Mouse (Mus musculus) small intestine, adult 2 months (tissue): ENCODE data around the gene Bcl2l12.

Experiments used
- CTCF ChIP-seq: fragments of 200-500 bp; IDR thresholded peaks from 2 replicates; pipeline ENCODE4 v1.5.1; 2012; ENCODE audit warnings: low read depth, mild to moderate bottlenecking, control low read depth, inconsistent platforms, low read length, moderate library complexity, mixed read lengths; ENCODE audit not compliant: insufficient replicate concordance, insufficient read length; ENCODE audit errors: extremely low read depth
- POLR2A ChIP-seq: fragments of 200-500 bp; IDR thresholded peaks from 2 replicates; pipeline ENCODE4 v1.6.1; 2012; ENCODE audit warnings: low read depth, mild to moderate bottlenecking, control low read depth, inconsistent platforms, low read length, moderate library complexity

DNA sequence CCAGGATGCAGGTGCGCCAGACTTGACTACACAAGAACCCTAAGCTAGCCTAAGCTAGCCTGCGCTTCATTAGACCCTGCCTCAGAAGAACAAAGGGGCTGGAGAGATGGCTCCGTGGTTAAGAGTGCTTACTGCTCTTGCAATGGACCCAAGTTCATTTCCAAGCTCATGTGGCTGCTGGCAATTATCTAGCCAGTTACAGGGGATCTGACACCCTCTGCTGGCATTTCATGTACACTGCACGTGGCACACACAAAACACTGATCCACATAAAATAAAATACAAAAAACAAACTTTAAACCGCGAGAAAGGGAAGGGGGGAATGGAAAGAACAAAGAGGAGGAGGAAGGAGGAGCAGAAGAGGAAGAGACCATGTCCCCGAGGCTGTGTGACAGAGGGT, 40.3 kb downstream of the Bcl2l12 start:
- TF ChIP-seq CTCF (no peak), POLR2A (no peak)
